Mouse (Mus musculus): ENCODE measurements around the gene Car9.

- no peak for TF ChIP-seq TBP (conservative IDR thresholded peaks at IDR 0.05; ENCODE audit: low read depth, low read length)
- no peak for TF ChIP-seq CTCF (conservative IDR thresholded peaks at IDR 0.05 in 1 of 2, IDR thresholded peaks at IDR 0.05 in 1 of 2; ENCODE audit: low read depth in 2 of 2, low read length in 2 of 2)
- no peak for TF ChIP-seq POLR2A (IDR thresholded peaks at IDR 0.05; ENCODE audit: low read depth, low read length)
- no peak for TF ChIP-seq HCFC1 (IDR thresholded peaks at IDR 0.05; ENCODE audit: low read depth, low read length)
Measured at GRCm38 (mm10) chr4:43496587-43496986, 10.2 kb upstream of the Car9 start.

Data from CH12.LX (cell line).